Mouse (Mus musculus) forebrain, embryonic 13.5 days (tissue): ENCODE measurements at regions not wholly inside any gene's neighbourhood (a gene's known extent, or its start where the extent isn't known, plus 50 kb on each side); places are given as distances from the start of the nearest gene placed in this dataset.

Source experiments
- ATAC-seq: fragments of 200-750 bp; cut with Nextera tagmentation; 2 replicates; pipeline ENCODE4 v1.8.0; 2017
- H3K27ac ChIP-seq: fragments of 300-500 bp; sonication (generic); 2 replicates; pipeline ENCODE4 v1.5.1; 2015; ENCODE audit warnings: inconsistent platforms, mild to moderate bottlenecking, moderate library complexity
- H3K27me3 ChIP-seq: fragments of 300-500 bp; sonication (generic); 2 replicates; pipeline ENCODE4 v1.6.1; 2015; ENCODE audit warnings: mild to moderate bottlenecking, inconsistent platforms
- H3K36me3 ChIP-seq: fragments of 300-500 bp; sonication (generic); 2 replicates; pipeline ENCODE4 v1.6.1; 2015; ENCODE audit warnings: mild to moderate bottlenecking, inconsistent platforms; ENCODE audit not compliant: poor library complexity, severe bottlenecking
- H3K4me1 ChIP-seq: fragments of 300-500 bp; sonication (generic); 2 replicates; pipeline ENCODE4 v1.6.1; 2015; ENCODE audit warnings: inconsistent platforms
- H3K4me2 ChIP-seq: fragments of 300-500 bp; sonication (generic); 2 replicates; pipeline ENCODE4 v1.6.1; 2015; ENCODE audit warnings: inconsistent platforms, mild to moderate bottlenecking, moderate library complexity
- H3K4me3 ChIP-seq: fragments of 300-500 bp; sonication (generic); 2 replicates; pipeline ENCODE4 v1.5.1; 2015; ENCODE audit warnings: mild to moderate bottlenecking, inconsistent platforms
- H3K9ac ChIP-seq: fragments of 300-500 bp; sonication (generic); 2 replicates; pipeline ENCODE4 v1.6.1; 2015; ENCODE audit warnings: mild to moderate bottlenecking, inconsistent platforms
- H3K9me3 ChIP-seq: fragments of 300-500 bp; sonication (generic); replicated peaks from 2 replicates; pipeline ENCODE4 v1.6.1; 2016; ENCODE audit warnings: inconsistent platforms
- WGBS: fragments of 180-500 bp; shearing (Covaris S2); methylation state at CpG from one replicate; pipeline ENCODE4 v1.1.7; 2015; 5-methylcytosine and 5-hydroxymethylcytosine counted together

- Histone ChIP-seq H3K9ac (no peak overlapping the region), H3K27me3 (no peaks in the 10 kb centered on the region), H3K4me3 (no peak overlapping the region), H3K36me3 (no peaks in the 10 kb centered on the region), H3K4me2 (no peak overlapping the region), H3K4me1 (peaks cover 23% of the 10 kb centered on the region), H3K27ac (no peak overlapping the region), H3K9me3 (no peaks in the 10 kb centered on the region)
- WGBS = 39% methylated on average over 18 of the region's 18 CpGs
- peak; percentile 91 for ATAC-seq
Measured at GRCm38 (mm10) chr7:36892776-36893500, 195.0 kb downstream of the Tshz3 start.

DNA sequence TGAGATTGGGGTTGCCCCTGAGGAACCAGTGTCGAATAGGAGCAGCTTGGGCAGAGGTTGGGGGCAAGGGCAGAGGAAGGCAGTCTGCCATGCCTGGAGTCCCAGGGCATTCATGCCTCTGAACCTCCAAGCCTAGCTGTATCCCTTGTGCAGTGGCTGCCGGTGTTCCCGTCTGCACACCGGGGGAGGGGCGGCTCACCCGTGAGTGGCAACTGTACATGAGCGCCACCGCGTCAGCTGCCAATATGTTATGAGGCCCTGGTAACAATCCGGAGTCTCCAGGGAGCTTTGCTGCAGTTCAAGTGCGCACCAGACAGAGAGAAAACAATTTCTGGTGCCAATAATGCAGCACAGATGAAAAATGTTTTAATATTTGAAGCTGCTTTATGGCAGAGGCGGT, 198.4 kb downstream of the Tshz3 start:
- Histone ChIP-seq H3K27ac (no peak overlapping the region), H3K36me3 (no peaks in the 10 kb centered on the region), H3K27me3 (no peaks in the 10 kb centered on the region), H3K4me2 (no peak overlapping the region), H3K9ac (no peak overlapping the region), H3K9me3 (no peaks in the 10 kb centered on the region), H3K4me1 (peaks cover 23% of the 10 kb centered on the region), H3K4me3 (no peak overlapping the region)
- peak; percentile 42; the same call in 1 of the 2 replicates for ATAC-seq
- WGBS = 51% methylated on average over 12 of the region's 12 CpGs

- H3K9me3 ChIP-seq = no peaks in the 10 kb centered on the region
- H3K4me2 ChIP-seq = no peak overlapping the region
- H3K9ac ChIP-seq = no peak overlapping the region
- no peaks in the 10 kb centered on the region for H3K27me3 ChIP-seq
- ATAC-seq = no peak
- H3K4me1 ChIP-seq = peaks cover 6% of the 10 kb centered on the region; the same call in 1 of the 2 replicates
- no peaks in the 10 kb centered on the region for H3K36me3 ChIP-seq
- H3K27ac ChIP-seq = no peak overlapping the region
- 77% methylated on average over 5 of the region's 5 CpGs for WGBS
- H3K4me3 ChIP-seq = no peak overlapping the region
Measured at GRCm38 (mm10) chr7:36901537-36901936, 203.6 kb downstream of the Tshz3 start.

- Histone ChIP-seq H3K4me3 (no peak overlapping the region), H3K9ac (no peak overlapping the region), H3K36me3 (no peaks in the 10 kb centered on the region), H3K27me3 (no peaks in the 10 kb centered on the region), H3K4me1 (no peaks in the 10 kb centered on the region), H3K27ac (no peak overlapping the region), H3K4me2 (no peak overlapping the region), H3K9me3 (no peaks in the 10 kb centered on the region)
- WGBS = 88% methylated on average over 3 of the region's 3 CpGs
- no peak for ATAC-seq
Measured at GRCm38 (mm10) chr7:36913304-36913703, 215.4 kb downstream of the Tshz3 start.

DNA sequence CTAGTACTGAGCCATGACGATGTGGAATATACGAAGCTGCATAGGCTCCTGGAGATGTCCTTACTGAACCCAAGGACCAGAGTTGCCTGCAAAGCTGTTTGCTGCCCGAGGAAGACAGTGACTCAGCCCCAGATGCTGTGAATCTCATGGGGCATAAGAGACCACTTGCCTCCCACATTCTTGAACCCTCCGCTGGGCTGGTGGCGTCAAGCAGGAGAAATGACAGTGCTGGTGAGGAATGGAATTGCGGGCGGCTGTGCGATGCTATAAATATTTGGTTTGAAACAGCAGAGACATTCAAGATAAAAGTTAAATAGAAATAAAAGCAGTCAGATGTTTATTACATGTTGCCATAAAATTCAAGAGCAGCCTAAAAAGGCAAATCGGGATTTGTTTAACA, 216.3 kb downstream of the Tshz3 start:
- H3K27me3 ChIP-seq = no peaks in the 10 kb centered on the region
- H3K9ac ChIP-seq = no peak overlapping the region
- H3K4me1 ChIP-seq = no peaks in the 10 kb centered on the region
- WGBS = 91% methylated on average over 9 of the region's 9 CpGs
- H3K36me3 ChIP-seq = no peaks in the 10 kb centered on the region
- H3K9me3 ChIP-seq = no peaks in the 10 kb centered on the region
- ATAC-seq = no peak
- H3K27ac ChIP-seq = no peak overlapping the region
- no peak overlapping the region for H3K4me2 ChIP-seq
- H3K4me3 ChIP-seq = no peak overlapping the region

DNA sequence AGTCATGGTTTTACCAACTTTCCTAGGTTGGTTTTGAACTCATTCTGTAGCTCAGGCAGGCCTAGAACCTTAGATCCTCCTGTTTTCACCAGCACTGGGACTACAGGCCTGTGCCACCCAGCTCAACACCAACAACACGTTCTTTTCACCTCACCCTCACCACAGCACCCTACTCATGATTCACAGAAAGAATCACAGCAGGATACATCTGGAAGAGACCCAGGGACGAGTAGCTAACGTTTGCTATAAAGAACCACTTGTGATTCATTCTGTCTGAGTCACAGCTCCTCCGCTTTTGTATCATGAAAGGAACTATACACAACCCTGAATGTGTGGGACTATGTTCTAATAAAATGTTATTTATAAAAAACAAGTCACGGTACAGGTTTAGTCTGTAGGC, 217.3 kb downstream of the Tshz3 start:
- H3K27me3 ChIP-seq = no peaks in the 10 kb centered on the region
- no peak overlapping the region for H3K9ac ChIP-seq
- H3K4me1 ChIP-seq = no peaks in the 10 kb centered on the region
- 70% methylated on average over 5 of the region's 5 CpGs for WGBS
- H3K27ac ChIP-seq = no peak overlapping the region
- no peak overlapping the region for H3K4me2 ChIP-seq
- H3K4me3 ChIP-seq = no peak overlapping the region
- ATAC-seq = no peak
- H3K9me3 ChIP-seq = no peaks in the 10 kb centered on the region
- H3K36me3 ChIP-seq = no peaks in the 10 kb centered on the region

- no peak overlapping the region for H3K4me2 ChIP-seq
- 85% methylated on average over 9 of the region's 9 CpGs for WGBS
- H3K9ac ChIP-seq = no peak overlapping the region
- H3K36me3 ChIP-seq = no peaks in the 10 kb centered on the region
- H3K4me3 ChIP-seq = no peak overlapping the region
- no peaks in the 10 kb centered on the region for H3K9me3 ChIP-seq
- no peaks in the 10 kb centered on the region for H3K27me3 ChIP-seq
- H3K27ac ChIP-seq = no peak overlapping the region
- 0 out of 2 replicates have a peak, but pooled peaks cover 1% of the 10 kb centered on the region for H3K4me1 ChIP-seq
- ATAC-seq = no peak
Measured at GRCm38 (mm10) chr7:36917011-36917410, 219.1 kb downstream of the Tshz3 start.

GRCm38 (mm10) chr7:36919413-36919812, 221.5 kb downstream of the Tshz3 start:
- WGBS = 81% methylated on average over 4 of the region's 4 CpGs
- Histone ChIP-seq H3K9me3 (no peaks in the 10 kb centered on the region), H3K27ac (no peak overlapping the region), H3K4me3 (no peak overlapping the region), H3K4me1 (0 out of 2 replicates have a peak, but pooled peaks cover 5% of the 10 kb centered on the region), H3K4me2 (no peak overlapping the region), H3K27me3 (no peaks in the 10 kb centered on the region), H3K36me3 (no peaks in the 10 kb centered on the region), H3K9ac (no peak overlapping the region)
- ATAC-seq = no peak

- Histone ChIP-seq H3K9me3 (no peaks in the 10 kb centered on the region), H3K4me2 (no peak overlapping the region), H3K27ac (no peak overlapping the region), H3K4me1 (0 out of 2 replicates have a peak, but pooled peaks cover 5% of the 10 kb centered on the region), H3K36me3 (no peaks in the 10 kb centered on the region), H3K27me3 (no peaks in the 10 kb centered on the region), H3K9ac (no peak overlapping the region), H3K4me3 (no peak overlapping the region)
- ATAC-seq = no peak
- WGBS = 87% methylated on average over 14 of the region's 14 CpGs
Measured at GRCm38 (mm10) chr7:36921003-36921402, 223.1 kb downstream of the Tshz3 start.

- no peak overlapping the region for H3K4me2 ChIP-seq
- H3K27me3 ChIP-seq = no peaks in the 10 kb centered on the region
- H3K9ac ChIP-seq = no peak overlapping the region
- no peak overlapping the region for H3K27ac ChIP-seq
- H3K9me3 ChIP-seq = no peaks in the 10 kb centered on the region
- no peak overlapping the region for H3K4me3 ChIP-seq
- no peaks in the 10 kb centered on the region for H3K36me3 ChIP-seq
- 82% methylated on average over 3 of the region's 4 CpGs for WGBS
- H3K4me1 ChIP-seq = peaks cover 9% of the 10 kb centered on the region; the same call in 1 of the 2 replicates
- ATAC-seq = no peak
Measured at GRCm38 (mm10) chr7:36933490-36933889, 235.6 kb downstream of the Tshz3 start.

- Histone ChIP-seq H3K27ac (no peak overlapping the region), H3K4me1 (peaks cover 5% of the 10 kb centered on the region), H3K36me3 (no peaks in the 10 kb centered on the region), H3K4me2 (no peak overlapping the region), H3K9ac (no peak overlapping the region), H3K27me3 (no peaks in the 10 kb centered on the region), H3K9me3 (no peaks in the 10 kb centered on the region), H3K4me3 (no peak overlapping the region)
- no peak for ATAC-seq
- WGBS = 85% methylated on average over 21 of the region's 21 CpGs
Measured at GRCm38 (mm10) chr7:36934792-36935555, 237.1 kb downstream of the Tshz3 start.

GRCm38 (mm10) chr7:36940611-36941010, 242.7 kb downstream of the Tshz3 start:
- no peaks in the 10 kb centered on the region for H3K9me3 ChIP-seq
- peaks cover 5% of the 10 kb centered on the region for H3K4me1 ChIP-seq
- no peak overlapping the region for H3K27ac ChIP-seq
- no peak for ATAC-seq
- no peaks in the 10 kb centered on the region for H3K36me3 ChIP-seq
- 79% methylated on average over 10 of the region's 10 CpGs for WGBS
- H3K27me3 ChIP-seq = no peaks in the 10 kb centered on the region
- H3K9ac ChIP-seq = no peak overlapping the region
- no peak overlapping the region for H3K4me2 ChIP-seq
- no peak overlapping the region for H3K4me3 ChIP-seq
